Mouse (Mus musculus): ENCODE data around the gene Il23a. TPM values are rescaled to one million over a fixed set of nuclear protein-coding genes. Genes with fewer than 3 reads are reported as not detected.

Gene Il23a
- total RNA-seq, 2 experiments from 2014 or later: 0.43 to 0.58 TPM

Other genes with a start within 250 kb of the Il23a start
- 100 to 1,000 TPM; 149 to 156 TPM for gene Ptges3, start 239.8 kb downstream of the Il23a start, total RNA-seq (2021)
- gene Atp5b, start 215.5 kb downstream of the Il23a start, total RNA-seq (2021): 1,000 to 10,000 TPM; 1,572 to 1,686 TPM
- 10 to 100 TPM; 29.5 to 31.3 TPM for gene Baz2a, start 207.2 kb downstream of the Il23a start, total RNA-seq (2021)
- 10 to 100 TPM; 10.7 to 11.6 TPM for gene Rbms2, start 118.5 kb downstream of the Il23a start, total RNA-seq (2021)
- gene Gls2, start 104.3 kb downstream of the Il23a start, total RNA-seq (2021): 10 to 100 TPM; 17.8 to 18.7 TPM
- gene Spryd4, start 86.9 kb downstream of the Il23a start, total RNA-seq (2021): 10 to 100 TPM; 11.5 to 12.6 TPM
- gene Mip, start 72.9 kb downstream of the Il23a start, total RNA-seq (2021): not detected
- gene Timeless, start 66.7 kb downstream of the Il23a start, total RNA-seq (2021): 1 to 10 TPM; 8.3 to 9.7 TPM
- gene Apon, start 44.7 kb downstream of the Il23a start, total RNA-seq (2021): not detected
- not detected for gene Apof, start 30.1 kb downstream of the Il23a start, total RNA-seq (2021)
- gene Stat2, start 28.2 kb downstream of the Il23a start, total RNA-seq (2021): 10 to 100 TPM; 20.2 to 26.0 TPM
- gene Pan2, start 4.6 kb upstream of the Il23a start, total RNA-seq (2021): 10 to 100 TPM; 13.0 to 14.1 TPM
- gene Cnpy2, start 23.7 kb upstream of the Il23a start, total RNA-seq (2021): 10 to 100 TPM; 64.4 to 69.7 TPM
- gene Cs, start 39.0 kb upstream of the Il23a start, total RNA-seq (2021): 100 to 1,000 TPM; 287 to 288 TPM
- gene Coq10a, start 70.2 kb upstream of the Il23a start, total RNA-seq (2021): 10 to 100 TPM; 69.8 to 74.6 TPM
- gene Ankrd52, start 78.4 kb upstream of the Il23a start, total RNA-seq (2021): 10 to 100 TPM; 74.4 TPM
- gene Slc39a5, start 102.5 kb upstream of the Il23a start, total RNA-seq (2021): under 1 TPM; 0.56 to 0.69 TPM
- 10 to 100 TPM; 88.5 to 93.8 TPM for gene Nabp2, start 112.7 kb upstream of the Il23a start, total RNA-seq (2021)
- 10 to 100 TPM; 79.3 to 81.6 TPM for gene Rnf41, start 112.9 kb upstream of the Il23a start, total RNA-seq (2021)
- 100 to 1,000 TPM; 204 to 226 TPM for gene Smarcc2, start 160.5 kb upstream of the Il23a start, total RNA-seq (2021)
- gene Myl6, start 195.4 kb upstream of the Il23a start, total RNA-seq (2021): 100 to 1,000 TPM; 602 to 610 TPM
- gene Myl6b, start 199.9 kb upstream of the Il23a start, total RNA-seq (2021): 10 to 100 TPM; 30.9 to 34.1 TPM
- 1 to 10 TPM; 8.9 to 9.3 TPM for gene Esyt1, start 227.1 kb upstream of the Il23a start, total RNA-seq (2021)
- 10 to 100 TPM; 10.8 to 10.9 TPM for gene Zc3h10, start 249.0 kb upstream of the Il23a start, total RNA-seq (2021)

Measured in left cerebral cortex, postnatal 10 days (tissue).